Mouse (Mus musculus) cortical plate, adult 2 months (tissue): ENCODE measurements at regions not wholly inside any gene's neighbourhood (a gene's known extent, or its start where the extent isn't known, plus 50 kb on each side); places are given as distances from the start of the nearest gene placed in this dataset.

Experiments used
- H3K27ac ChIP-seq: fragments of 200-500 bp; 2 replicates; pipeline ENCODE4 v1.5.1; 2012; ENCODE audit warnings: low read length, control low read depth, inconsistent platforms; ENCODE audit not compliant: insufficient read depth
- H3K4me1 ChIP-seq: fragments of 200-500 bp; 2 replicates; pipeline ENCODE4 v1.6.1; 2011; ENCODE audit warnings: low read length; ENCODE audit not compliant: control insufficient read depth, insufficient read depth
- H3K4me3 ChIP-seq: fragments of 200-500 bp; 2 replicates; pipeline ENCODE4 v1.5.1; 2011; ENCODE audit warnings: mild to moderate bottlenecking, low read length, control low read depth; ENCODE audit not compliant: insufficient read depth
- CTCF ChIP-seq: fragments of 200-500 bp; IDR thresholded peaks from 2 replicates; pipeline ENCODE4 v1.5.1; 2011; ENCODE audit warnings: mild to moderate bottlenecking, control low read depth, low read length; ENCODE audit not compliant: insufficient read depth; ENCODE audit errors: extremely low read depth
- POLR2A ChIP-seq: fragments of 200-500 bp; IDR thresholded peaks from 2 replicates; pipeline ENCODE4 v1.6.1; 2011; ENCODE audit warnings: mild to moderate bottlenecking, low read length, control low read depth; ENCODE audit not compliant: insufficient read depth; ENCODE audit errors: extremely low read depth

GRCm38 (mm10) chr12:25310293-25310946 lies 213.5 kb upstream of the Id2 start:
- Histone ChIP-seq H3K4me1 (peaks cover 2% of the 10 kb centered on the region), H3K4me3 (no peak overlapping the region), H3K27ac (no peak overlapping the region)
- TF ChIP-seq POLR2A (no peak), CTCF (no peak)

GRCm38 (mm10) chr12:25309234-25309633 lies 212.3 kb upstream of the Id2 start:
- Histone ChIP-seq H3K27ac (no peak overlapping the region), H3K4me1 (peaks cover 2% of the 10 kb centered on the region), H3K4me3 (no peak overlapping the region)
- no peak for TF ChIP-seq CTCF
- TF ChIP-seq POLR2A: no peak

- Histone ChIP-seq H3K4me1 (peaks cover 2% of the 10 kb centered on the region), H3K4me3 (no peak overlapping the region), H3K27ac (no peak overlapping the region)
- TF ChIP-seq POLR2A: no peak
- no peak for TF ChIP-seq CTCF
Measured at GRCm38 (mm10) chr12:25305764-25306653, 209.1 kb upstream of the Id2 start.

- Histone ChIP-seq H3K27ac (no peak overlapping the region), H3K4me1 (no peaks in the 10 kb centered on the region), H3K4me3 (no peak overlapping the region)
- TF ChIP-seq CTCF (no peak), POLR2A (no peak)
Measured at GRCm38 (mm10) chr12:25304820-25305511, 208.0 kb upstream of the Id2 start.

- H3K27ac ChIP-seq: no peak overlapping the region
- no peaks in the 10 kb centered on the region for H3K4me1 ChIP-seq
- H3K4me3 ChIP-seq: no peak overlapping the region
- TF ChIP-seq CTCF (no peak), POLR2A (no peak)
Measured at GRCm38 (mm10) chr12:25303500-25304050, 206.6 kb upstream of the Id2 start.

GRCm38 (mm10) chr12:25300804-25301390 lies 204.0 kb upstream of the Id2 start:
- no peaks in the 10 kb centered on the region for H3K4me1 ChIP-seq
- TF ChIP-seq POLR2A: no peak
- TF ChIP-seq CTCF: no peak
- H3K27ac ChIP-seq: no peak overlapping the region
- no peak overlapping the region for H3K4me3 ChIP-seq

- Histone ChIP-seq H3K4me1 (no peaks in the 10 kb centered on the region), H3K27ac (no peak overlapping the region), H3K4me3 (no peak overlapping the region)
- no peak for TF ChIP-seq POLR2A
- TF ChIP-seq CTCF: no peak
Measured at GRCm38 (mm10) chr12:25299603-25300471, 202.9 kb upstream of the Id2 start.

GRCm38 (mm10) chr12:25298766-25299165 lies 201.8 kb upstream of the Id2 start:
- no peak for TF ChIP-seq CTCF
- no peak for TF ChIP-seq POLR2A

More at GRCm38 (mm10) chr12:25298766-25299165, 201.8 kb upstream of the Id2 start:
- Histone ChIP-seq H3K4me1 (no peaks in the 10 kb centered on the region), H3K4me3 (no peak overlapping the region), H3K27ac (no peak overlapping the region)
